Mouse (Mus musculus) myocyte (in vitro differentiated cells): ENCODE measurements around the gene Arid1b.

ENCODE experiments used
- POLR2AphosphoS2 ChIP-seq: IDR thresholded peaks from one replicate; pipeline ENCODE4 v1.6.1; 2011; ENCODE audit warnings: low read depth, control low read depth; ENCODE audit not compliant: insufficient read length
- USF1 ChIP-seq: IDR thresholded peaks from one replicate; pipeline ENCODE4 v1.6.1; 2011; ENCODE audit warnings: low read depth, mild to moderate bottlenecking, control low read depth, moderate library complexity

- no peak for TF ChIP-seq POLR2AphosphoS2
- TF ChIP-seq USF1: no peak
Observed at GRCm38 (mm10) chr17:5198811-5199210, 204.7 kb downstream of the Arid1b start.
